Mouse (Mus musculus): Measurements from ENCODE around the gene Prkag1.

The Prkag1 gene

DNA sequence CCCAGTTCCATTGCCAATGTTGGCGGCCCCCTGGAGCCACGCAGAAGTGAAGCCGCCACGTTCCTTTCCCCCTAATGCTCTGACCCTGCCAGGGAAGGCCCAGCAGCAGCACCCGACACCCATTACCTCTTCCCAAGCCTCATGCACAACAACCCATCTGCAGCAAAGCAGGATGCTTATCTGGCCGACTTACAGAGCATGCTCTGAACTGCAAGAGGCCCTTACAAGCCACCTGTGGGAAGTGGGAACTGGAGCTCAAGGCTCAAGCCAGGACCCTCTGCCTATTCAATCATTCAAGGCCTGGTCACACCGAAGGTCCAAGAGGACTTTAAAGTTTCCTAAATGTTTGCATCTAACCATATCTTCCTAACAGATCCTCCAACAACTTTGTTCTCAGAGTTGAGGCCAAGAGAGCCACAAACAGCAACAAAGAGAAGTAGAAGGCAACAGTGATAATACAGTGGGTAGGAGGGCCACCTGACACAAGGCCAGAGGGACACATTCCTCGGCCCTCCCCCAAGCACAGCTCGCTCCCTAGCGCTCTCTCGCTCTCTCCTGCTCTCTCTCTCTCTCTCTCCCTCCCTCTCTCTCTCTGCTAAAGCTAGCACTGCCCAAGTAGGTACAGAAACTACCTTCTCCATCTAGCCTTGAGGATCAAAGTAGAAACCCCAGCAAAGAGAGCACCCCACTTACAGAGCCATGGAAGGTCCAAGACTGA, 37.2 kb upstream of the Prkag1 start:
- no peak for TF ChIP-seq POU5F1 (IDR thresholded peaks at IDR 0.05; ENCODE audit: borderline replicate concordance, low read length)
- no peak for TF ChIP-seq NANOG (IDR thresholded peaks at IDR 0.05; ENCODE audit: borderline replicate concordance, low read length)
- TF ChIP-seq CTCF (conservative IDR thresholded peaks at IDR 0.05; ENCODE audit: low read length) = no peak
- peaks cover 63% of the 10 kb centered on the region for H3K36me3 ChIP-seq (ENCODE audit: insufficient read depth, low read length)
- H3K4me1 ChIP-seq (replicated peaks; ENCODE audit: low read depth, low read length) = peaks cover 67% of the 10 kb centered on the region
- no peaks in the 10 kb centered on the region for H3K9me3 ChIP-seq (ENCODE audit: low read length)
- peak overlapping the region; percentile 99 for H3K4me3 ChIP-seq (replicated peaks; ENCODE audit: low read length)
- H3K27me3 ChIP-seq (ENCODE audit: insufficient read depth, low read length) = no peaks in the 10 kb centered on the region

DNA sequence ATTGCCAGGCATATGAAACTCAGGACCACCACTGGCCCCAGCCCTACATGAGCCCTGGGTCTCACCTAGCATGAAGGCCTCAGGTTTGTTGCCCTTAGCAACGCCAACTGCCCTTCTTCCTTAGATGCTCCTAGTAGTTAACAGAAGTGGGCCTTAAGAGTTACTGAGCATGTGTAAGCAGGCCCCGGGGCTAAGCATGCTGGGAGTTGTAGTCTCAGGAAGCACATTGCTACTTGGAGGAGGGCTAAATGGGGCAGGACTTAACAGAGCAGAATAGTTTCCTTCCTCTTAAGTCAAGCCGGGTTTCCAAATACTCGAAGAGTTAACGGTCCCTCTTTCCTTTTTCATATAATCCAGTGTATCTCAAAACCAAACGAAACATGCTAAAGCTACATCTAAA, 36.0 kb upstream of the Prkag1 start:
- no peaks in the 10 kb centered on the region for H3K9me3 ChIP-seq (ENCODE audit: low read length)
- H3K4me1 ChIP-seq (replicated peaks; ENCODE audit: low read depth, low read length) = peaks cover 69% of the 10 kb centered on the region
- peaks cover 75% of the 10 kb centered on the region for H3K36me3 ChIP-seq (ENCODE audit: insufficient read depth, low read length)
- H3K4me3 ChIP-seq (replicated peaks; ENCODE audit: low read length) = no peak overlapping the region
- H3K27me3 ChIP-seq (ENCODE audit: insufficient read depth, low read length) = no peaks in the 10 kb centered on the region
- TF ChIP-seq NANOG (IDR thresholded peaks at IDR 0.05; ENCODE audit: borderline replicate concordance, low read length) = no peak
- no peak for TF ChIP-seq POU5F1 (IDR thresholded peaks at IDR 0.05; ENCODE audit: borderline replicate concordance, low read length)
- TF ChIP-seq CTCF (conservative IDR thresholded peaks at IDR 0.05; ENCODE audit: low read length) = no peak

DNA sequence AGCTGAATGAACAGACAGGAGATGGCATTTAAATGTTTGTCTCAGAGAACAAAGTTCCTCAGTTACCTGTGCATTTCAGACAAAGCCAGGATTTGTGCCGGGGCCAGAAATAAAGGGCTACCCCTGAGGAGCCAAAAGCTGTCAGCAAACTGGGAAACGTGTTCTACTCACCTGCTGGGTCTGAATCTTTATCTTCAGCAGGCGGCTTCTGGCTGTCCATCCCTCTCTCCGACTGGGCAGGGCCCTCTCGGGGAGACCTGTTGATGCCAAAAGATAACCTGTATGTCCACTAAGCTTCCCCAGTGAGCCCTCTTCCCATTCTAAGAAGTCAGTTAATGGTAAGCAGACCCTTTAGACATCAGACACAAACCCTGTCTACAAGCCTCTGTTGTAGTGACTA, 35.2 kb upstream of the Prkag1 start:
- Histone ChIP-seq H3K9me3 (ENCODE audit: low read length) (no peaks in the 10 kb centered on the region), H3K4me3 (replicated peaks; ENCODE audit: low read length) (no peak overlapping the region), H3K27me3 (ENCODE audit: insufficient read depth, low read length) (no peaks in the 10 kb centered on the region), H3K36me3 (ENCODE audit: insufficient read depth, low read length) (peaks cover 84% of the 10 kb centered on the region), H3K4me1 (replicated peaks; ENCODE audit: low read depth, low read length) (peaks cover 78% of the 10 kb centered on the region)
- no peak for TF ChIP-seq NANOG (IDR thresholded peaks at IDR 0.05; ENCODE audit: borderline replicate concordance, low read length)
- no peak for TF ChIP-seq CTCF (conservative IDR thresholded peaks at IDR 0.05; ENCODE audit: low read length)
- no peak for TF ChIP-seq POU5F1 (IDR thresholded peaks at IDR 0.05; ENCODE audit: borderline replicate concordance, low read length)

DNA sequence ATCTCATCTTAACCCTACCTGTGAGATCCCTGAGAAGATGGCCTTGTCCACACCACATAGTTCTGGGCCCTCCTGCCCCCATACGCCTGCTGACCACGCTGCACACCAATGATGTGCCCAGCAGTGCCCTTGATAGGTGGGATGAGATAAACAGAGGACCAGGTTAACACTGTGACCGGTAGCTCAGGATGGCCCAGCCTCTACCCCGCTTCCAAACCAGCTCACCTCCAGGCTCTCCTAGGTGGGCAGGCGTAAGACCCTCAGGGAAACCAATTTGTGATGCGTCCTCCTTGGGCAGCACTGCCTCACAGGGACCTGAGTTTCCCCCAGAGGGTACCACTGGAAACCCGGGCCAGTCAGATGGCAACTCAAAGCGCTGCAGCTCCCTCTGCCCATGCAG, 34.5 kb upstream of the Prkag1 start:
- no peak overlapping the region for H3K4me3 ChIP-seq (replicated peaks; ENCODE audit: low read length)
- H3K4me1 ChIP-seq (replicated peaks; ENCODE audit: low read depth, low read length) = peaks cover 80% of the 10 kb centered on the region
- H3K9me3 ChIP-seq (ENCODE audit: low read length) = no peaks in the 10 kb centered on the region
- TF ChIP-seq CTCF (conservative IDR thresholded peaks at IDR 0.05; ENCODE audit: low read length) (no peak), POU5F1 (IDR thresholded peaks at IDR 0.05; ENCODE audit: borderline replicate concordance, low read length) (no peak), NANOG (IDR thresholded peaks at IDR 0.05; ENCODE audit: borderline replicate concordance, low read length) (no peak)
- H3K27me3 ChIP-seq (ENCODE audit: insufficient read depth, low read length) = no peaks in the 10 kb centered on the region
- peaks cover 91% of the 10 kb centered on the region for H3K36me3 ChIP-seq (ENCODE audit: insufficient read depth, low read length)

DNA sequence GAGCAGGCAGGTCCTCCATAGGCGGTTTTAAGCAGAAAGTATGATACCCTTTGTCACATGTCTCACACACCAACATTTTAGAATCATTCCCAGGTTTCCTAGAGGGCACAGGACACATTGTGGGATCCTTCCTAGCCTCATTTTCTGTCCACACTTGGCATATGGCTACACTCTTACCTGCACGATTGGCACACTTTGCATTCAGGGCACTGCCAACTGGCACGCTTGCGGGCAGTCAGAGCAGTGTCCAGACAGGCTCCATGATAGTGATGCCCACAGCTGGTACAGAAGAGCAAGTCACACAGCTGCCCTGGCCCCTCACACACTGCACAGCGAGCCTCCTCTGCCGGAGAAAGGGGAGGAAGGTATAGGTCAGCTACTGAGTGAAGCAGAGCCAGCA, 33.6 kb upstream of the Prkag1 start:
- Histone ChIP-seq H3K4me1 (replicated peaks; ENCODE audit: low read depth, low read length) (peaks cover 73% of the 10 kb centered on the region), H3K4me3 (replicated peaks; ENCODE audit: low read length) (no peak overlapping the region), H3K36me3 (ENCODE audit: insufficient read depth, low read length) (peaks cover 99% of the 10 kb centered on the region), H3K27me3 (ENCODE audit: insufficient read depth, low read length) (no peaks in the 10 kb centered on the region), H3K9me3 (ENCODE audit: low read length) (no peaks in the 10 kb centered on the region)
- TF ChIP-seq NANOG (IDR thresholded peaks at IDR 0.05; ENCODE audit: borderline replicate concordance, low read length) (no peak), CTCF (conservative IDR thresholded peaks at IDR 0.05; ENCODE audit: low read length) (no peak), POU5F1 (IDR thresholded peaks at IDR 0.05; ENCODE audit: borderline replicate concordance, low read length) (no peak)

DNA sequence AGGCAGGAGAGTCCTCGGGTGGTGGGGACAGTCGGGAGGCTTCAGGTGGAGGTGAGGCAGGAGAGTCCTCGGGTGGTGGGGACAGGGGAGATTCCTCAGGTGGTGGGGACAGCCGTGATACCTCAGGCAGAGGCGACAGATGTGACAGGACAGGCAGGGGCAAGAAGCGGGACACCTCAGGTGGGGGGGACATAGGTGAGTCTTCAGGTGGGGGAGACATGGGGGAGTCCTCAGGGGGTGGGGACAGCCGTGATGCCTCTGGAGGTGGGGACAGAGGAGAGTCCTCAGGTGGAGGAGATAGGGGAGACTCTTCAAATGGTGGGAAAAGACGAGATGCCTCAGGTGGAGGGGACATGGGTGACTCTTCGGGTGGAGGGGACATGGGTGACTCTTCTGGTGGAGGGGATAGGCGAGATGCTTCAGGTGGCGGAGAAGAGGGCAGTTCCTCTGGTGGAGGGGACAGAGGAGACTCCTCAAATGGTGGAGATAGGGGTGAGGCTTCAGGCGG, 32.2 kb upstream of the Prkag1 start:
- Histone ChIP-seq H3K36me3 (ENCODE audit: insufficient read depth, low read length) (peaks cover 99% of the 10 kb centered on the region), H3K27me3 (ENCODE audit: insufficient read depth, low read length) (no peaks in the 10 kb centered on the region), H3K4me1 (replicated peaks; ENCODE audit: low read depth, low read length) (peaks cover 62% of the 10 kb centered on the region), H3K9me3 (ENCODE audit: low read length) (no peaks in the 10 kb centered on the region), H3K4me3 (replicated peaks; ENCODE audit: low read length) (no peak overlapping the region)
- TF ChIP-seq POU5F1 (IDR thresholded peaks at IDR 0.05; ENCODE audit: borderline replicate concordance, low read length) (no peak), NANOG (IDR thresholded peaks at IDR 0.05; ENCODE audit: borderline replicate concordance, low read length) (no peak), CTCF (conservative IDR thresholded peaks at IDR 0.05; ENCODE audit: low read length) (no peak)

DNA sequence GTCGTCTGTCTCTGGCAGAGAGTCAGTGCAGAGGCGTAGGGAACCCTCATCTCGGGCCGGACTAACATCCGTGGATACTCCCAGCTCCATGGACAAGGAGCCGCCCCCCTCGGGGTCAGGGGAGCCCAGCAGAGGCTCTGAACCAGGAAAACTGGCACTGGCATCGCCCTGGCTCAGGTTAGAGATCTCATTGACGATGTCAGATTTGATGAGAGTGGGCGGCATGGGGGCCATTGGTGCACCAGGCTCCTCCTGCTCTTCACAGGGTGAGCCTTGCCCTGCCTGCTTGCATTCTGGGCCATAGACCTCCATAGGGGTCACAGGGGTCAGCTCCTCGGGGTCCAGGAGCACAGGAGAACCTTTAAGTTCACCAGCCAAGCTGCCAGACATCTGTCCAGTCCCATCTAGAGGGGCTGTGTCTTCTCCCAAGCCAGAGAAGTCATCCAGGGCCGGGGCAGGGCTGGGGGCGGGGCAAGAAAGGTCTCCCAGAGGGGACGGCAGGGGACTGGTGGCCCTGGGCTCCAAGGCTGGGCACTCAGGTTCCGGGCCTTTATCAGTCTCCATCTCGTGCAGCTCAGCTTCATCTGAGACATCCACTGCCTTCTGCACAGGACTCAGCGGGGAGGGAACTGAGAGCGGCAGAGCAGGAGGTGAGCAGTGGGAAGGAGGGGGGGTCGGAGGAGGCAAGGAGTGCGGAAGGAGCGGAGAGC, 30.5 kb upstream of the Prkag1 start:
- H3K27me3 ChIP-seq (ENCODE audit: insufficient read depth, low read length) = no peaks in the 10 kb centered on the region
- H3K9me3 ChIP-seq (ENCODE audit: low read length) = no peaks in the 10 kb centered on the region
- peaks cover 51% of the 10 kb centered on the region for H3K4me1 ChIP-seq (replicated peaks; ENCODE audit: low read depth, low read length)
- no peak for TF ChIP-seq NANOG (IDR thresholded peaks at IDR 0.05; ENCODE audit: borderline replicate concordance, low read length)
- no peak for TF ChIP-seq POU5F1 (IDR thresholded peaks at IDR 0.05; ENCODE audit: borderline replicate concordance, low read length)
- no peak for TF ChIP-seq CTCF (conservative IDR thresholded peaks at IDR 0.05; ENCODE audit: low read length)
- peaks cover 100% of the 10 kb centered on the region for H3K36me3 ChIP-seq (ENCODE audit: insufficient read depth, low read length)
- no peak overlapping the region for H3K4me3 ChIP-seq (replicated peaks; ENCODE audit: low read length)

DNA sequence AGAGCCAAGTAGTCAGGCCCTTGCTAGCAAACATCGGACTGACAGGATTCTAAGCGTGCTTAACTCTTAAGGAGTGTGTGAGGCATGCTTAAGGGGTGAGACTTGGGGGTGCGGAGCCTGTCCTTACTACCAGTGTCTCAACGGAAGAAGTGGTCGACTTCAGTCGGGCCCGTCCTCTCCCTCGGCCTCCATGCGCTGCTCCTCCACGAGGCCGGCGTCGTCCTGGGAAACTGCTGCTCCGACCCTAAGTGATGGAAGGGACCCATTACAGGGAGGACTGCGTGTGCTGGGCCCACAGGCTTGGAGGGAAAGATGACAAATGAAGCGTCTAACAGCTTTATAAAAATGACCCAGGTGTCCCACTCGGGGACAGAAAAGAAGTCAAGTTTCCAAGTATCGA, 29.6 kb upstream of the Prkag1 start:
- Histone ChIP-seq H3K36me3 (ENCODE audit: insufficient read depth, low read length) (peaks cover 100% of the 10 kb centered on the region), H3K4me3 (replicated peaks; ENCODE audit: low read length) (no peak overlapping the region), H3K27me3 (ENCODE audit: insufficient read depth, low read length) (no peaks in the 10 kb centered on the region), H3K4me1 (replicated peaks; ENCODE audit: low read depth, low read length) (peaks cover 54% of the 10 kb centered on the region), H3K9me3 (ENCODE audit: low read length) (no peaks in the 10 kb centered on the region)
- TF ChIP-seq NANOG (IDR thresholded peaks at IDR 0.05; ENCODE audit: borderline replicate concordance, low read length) (no peak), POU5F1 (IDR thresholded peaks at IDR 0.05; ENCODE audit: borderline replicate concordance, low read length) (no peak), CTCF (conservative IDR thresholded peaks at IDR 0.05; ENCODE audit: low read length) (no peak)

Data from E14TG2a.4 (cell line).